Mouse (Mus musculus): ENCODE measurements around the gene 2010111I01Rik. TPM values are rescaled to one million over a fixed set of nuclear protein-coding genes. Genes with fewer than 3 reads are reported as not detected.
A peak's percentile ranks its signal among the peaks of the same experiment; 100 is the strongest.
"Not testable (repeated sequence)": the region's sequence is repeated elsewhere in the genome, so short reads cannot be mapped to it uniquely, and the experiment has no call there.

2010111I01Rik gene
- total and polyA plus RNA-seq, 3 experiments = 26.3 to 32.7 TPM; not detected in 1

- H3K4me1 ChIP-seq (ENCODE audit: control insufficient read depth in 1 of 2, insufficient read depth in 2 of 2, low read length in 2 of 2) = no peaks in the 10 kb centered on the region
- H3K36me3 ChIP-seq (ENCODE audit: control insufficient read depth in 1 of 2, insufficient read depth in 2 of 2, low read length in 2 of 2) = no peaks in the 10 kb centered on the region
- no peaks in the 10 kb centered on the region for H3K27me3 ChIP-seq (ENCODE audit: control insufficient read depth in 1 of 2, insufficient read depth in 2 of 2, low read length in 2 of 2)
- no peaks in the 10 kb centered on the region for H3K9me3 ChIP-seq (replicated peaks; ENCODE audit: insufficient read depth, low read length)
- no peak for DNase-seq (ENCODE audit: low read depth, low spot score)
- no peak overlapping the region for H3K4me3 ChIP-seq (ENCODE audit: control insufficient read depth in 1 of 2, insufficient read depth in 1 of 2, low read depth in 2 of 2, low read length in 2 of 2)
- no peaks in the 10 kb centered on the region for H3K79me2 ChIP-seq (ENCODE audit: control insufficient read depth, insufficient read depth, low read length, poor library complexity)
- H3K27ac ChIP-seq (ENCODE audit: control insufficient read depth, low read depth, low read length) = no peak overlapping the region
- TF ChIP-seq GATA1 (IDR thresholded peaks at IDR 0.05; ENCODE audit: low read depth, low read length) = no peak
- no peak overlapping the region for H3K9ac ChIP-seq (ENCODE audit: control insufficient read depth, low read depth, low read length, poor library complexity, severe bottlenecking)
These were observed 25.3 kb downstream of the 2010111I01Rik start for GRCm38 (mm10) chr13:62989891-62990490.

DNA sequence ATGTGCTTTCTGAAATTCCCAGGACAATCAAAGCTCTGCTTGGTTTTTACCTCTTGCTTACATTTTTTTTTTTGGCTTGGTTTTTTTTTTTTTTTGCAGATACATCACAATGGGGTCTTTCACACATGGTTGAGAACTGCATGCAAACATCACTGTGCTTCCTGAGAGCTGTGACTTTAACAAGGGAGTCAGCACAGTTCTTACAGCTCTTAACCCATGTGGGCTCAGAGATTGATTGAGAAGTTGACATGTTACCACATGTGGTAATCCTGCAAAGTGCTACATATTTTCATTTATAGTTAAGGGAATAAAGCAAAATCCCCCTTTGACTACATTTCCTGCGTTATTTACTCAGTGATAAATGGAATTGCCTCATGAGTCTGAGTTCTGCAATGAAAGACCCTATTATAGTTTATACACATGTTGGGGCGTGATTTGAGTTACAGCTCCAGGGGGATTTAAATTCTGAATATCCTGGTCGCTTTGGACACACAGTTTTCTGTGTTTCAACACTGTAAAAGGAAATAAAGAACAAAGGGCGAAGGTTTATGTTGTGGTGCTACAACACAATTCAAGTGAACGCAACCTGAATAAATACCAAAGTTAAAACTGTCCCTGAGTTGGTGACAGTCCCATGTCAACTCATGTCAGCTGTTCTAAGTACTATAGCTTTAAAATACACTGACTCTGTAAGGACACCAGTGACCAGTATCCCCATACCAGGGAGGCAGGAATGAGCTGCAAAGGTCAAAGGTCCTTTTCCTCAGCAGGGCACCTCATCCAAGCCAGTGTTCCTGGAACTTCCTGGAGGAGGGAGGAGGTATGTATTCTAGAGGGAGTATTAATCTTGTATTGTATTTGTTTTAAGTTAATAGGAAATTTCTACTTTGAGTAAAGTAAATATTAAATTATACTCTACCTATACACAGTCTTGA, 29.1 kb downstream of the 2010111I01Rik start:
- Histone ChIP-seq H3K27ac (ENCODE audit: control insufficient read depth, low read depth, low read length) (no peak overlapping the region), H3K9me3 (replicated peaks; ENCODE audit: insufficient read depth, low read length) (no peaks in the 10 kb centered on the region), H3K79me2 (ENCODE audit: control insufficient read depth, insufficient read depth, low read length, poor library complexity) (no peaks in the 10 kb centered on the region), H3K9ac (ENCODE audit: control insufficient read depth, low read depth, low read length, poor library complexity, severe bottlenecking) (no peak overlapping the region), H3K4me3 (ENCODE audit: control insufficient read depth in 1 of 2, insufficient read depth in 1 of 2, low read depth in 2 of 2, low read length in 2 of 2) (no peak overlapping the region), H3K4me1 (ENCODE audit: control insufficient read depth in 1 of 2, insufficient read depth in 2 of 2, low read length in 2 of 2) (no peaks in the 10 kb centered on the region), H3K36me3 (ENCODE audit: control insufficient read depth in 1 of 2, insufficient read depth in 2 of 2, low read length in 2 of 2) (no peaks in the 10 kb centered on the region), H3K27me3 (ENCODE audit: control insufficient read depth in 1 of 2, insufficient read depth in 2 of 2, low read length in 2 of 2) (no peaks in the 10 kb centered on the region)
- TF ChIP-seq HCFC1 (IDR thresholded peaks at IDR 0.05; ENCODE audit: low read depth, low read length) (no peak), UBTF (IDR thresholded peaks at IDR 0.05; ENCODE audit: borderline replicate concordance, insufficient read depth, low read depth, low read length) (no peak), RCOR1 (IDR thresholded peaks at IDR 0.05; ENCODE audit: low read depth, low read length) (no peak)
- DNase-seq (ENCODE audit: low read depth, low spot score) = no peak

GRCm38 (mm10) chr13:62996767-62997166, 32.1 kb downstream of the 2010111I01Rik start:
- Histone ChIP-seq H3K4me1 (ENCODE audit: control insufficient read depth in 1 of 2, insufficient read depth in 2 of 2, low read length in 2 of 2) (no peaks in the 10 kb centered on the region), H3K27me3 (ENCODE audit: control insufficient read depth in 1 of 2, insufficient read depth in 2 of 2, low read length in 2 of 2) (no peaks in the 10 kb centered on the region), H3K36me3 (ENCODE audit: control insufficient read depth in 1 of 2, insufficient read depth in 2 of 2, low read length in 2 of 2) (no peaks in the 10 kb centered on the region), H3K9me3 (replicated peaks; ENCODE audit: insufficient read depth, low read length) (no peaks in the 10 kb centered on the region), H3K4me3 (ENCODE audit: control insufficient read depth in 1 of 2, insufficient read depth in 1 of 2, low read depth in 2 of 2, low read length in 2 of 2) (no peak overlapping the region), H3K79me2 (ENCODE audit: control insufficient read depth, insufficient read depth, low read length, poor library complexity) (no peaks in the 10 kb centered on the region), H3K9ac (ENCODE audit: control insufficient read depth, low read depth, low read length, poor library complexity, severe bottlenecking) (no peak overlapping the region), H3K27ac (ENCODE audit: control insufficient read depth, low read depth, low read length) (no peak overlapping the region)
- DNase-seq (ENCODE audit: low read depth, low spot score) = no peak
- TF ChIP-seq ZC3H11A (IDR thresholded peaks at IDR 0.05; ENCODE audit: low read depth, low read length) = no peak
- no peak for TF ChIP-seq SMC3 (IDR thresholded peaks at IDR 0.05; ENCODE audit: low read depth, low read length)
- no peak for TF ChIP-seq MAFK (IDR thresholded peaks at IDR 0.05; ENCODE audit: borderline replicate concordance, low read depth, low read length)
- no peak for TF ChIP-seq NELFE (IDR thresholded peaks at IDR 0.05; ENCODE audit: low read depth, low read length)
- no peak for TF ChIP-seq RCOR1 (IDR thresholded peaks at IDR 0.05; ENCODE audit: low read depth, low read length)
- no peak for TF ChIP-seq POLR2AphosphoS5 (IDR thresholded peaks at IDR 0.05; ENCODE audit: borderline replicate concordance, low read depth, low read length)
- no peak for TF ChIP-seq UBTF (IDR thresholded peaks at IDR 0.05; ENCODE audit: borderline replicate concordance, insufficient read depth, low read depth, low read length)
- TF ChIP-seq TBP (IDR thresholded peaks at IDR 0.05; ENCODE audit: low read depth, low read length) = no peak
- TF ChIP-seq CTCF (IDR thresholded peaks at IDR 0.05 in 2 of 3, conservative IDR thresholded peaks at IDR 0.05 in 1 of 3; ENCODE audit: control insufficient read depth in 1 of 3, insufficient read depth in 1 of 3, low read depth in 2 of 3, low read length in 3 of 3, poor library complexity in 1 of 3, severe bottlenecking in 1 of 3) = no peak
- TF ChIP-seq USF1 (IDR thresholded peaks at IDR 0.05; ENCODE audit: low read depth, low read length) = no peak
- TF ChIP-seq SIN3A (IDR thresholded peaks at IDR 0.05; ENCODE audit: low read length) = no peak
- TF ChIP-seq JUND (IDR thresholded peaks at IDR 0.05; ENCODE audit: low read depth, low read length) = no peak
- no peak for TF ChIP-seq CHD2 (IDR thresholded peaks at IDR 0.05; ENCODE audit: low read length)
- no peak for TF ChIP-seq MEF2A (IDR thresholded peaks at IDR 0.05; ENCODE audit: extremely low read depth, insufficient replicate concordance, low read depth, low read length, poor library complexity, severe bottlenecking)
- no peak for TF ChIP-seq POLR2A (IDR thresholded peaks at IDR 0.05; ENCODE audit: control insufficient read depth in 1 of 2, insufficient read depth in 1 of 2, low read depth in 1 of 2, low read length in 2 of 2, poor library complexity in 1 of 2)
- TF ChIP-seq EP300 (IDR thresholded peaks at IDR 0.05; ENCODE audit: low read depth in 1 of 2, low read length in 2 of 2) = no peak
- no peak for TF ChIP-seq TAL1 (IDR thresholded peaks at IDR 0.05; ENCODE audit: low read length)

DNA sequence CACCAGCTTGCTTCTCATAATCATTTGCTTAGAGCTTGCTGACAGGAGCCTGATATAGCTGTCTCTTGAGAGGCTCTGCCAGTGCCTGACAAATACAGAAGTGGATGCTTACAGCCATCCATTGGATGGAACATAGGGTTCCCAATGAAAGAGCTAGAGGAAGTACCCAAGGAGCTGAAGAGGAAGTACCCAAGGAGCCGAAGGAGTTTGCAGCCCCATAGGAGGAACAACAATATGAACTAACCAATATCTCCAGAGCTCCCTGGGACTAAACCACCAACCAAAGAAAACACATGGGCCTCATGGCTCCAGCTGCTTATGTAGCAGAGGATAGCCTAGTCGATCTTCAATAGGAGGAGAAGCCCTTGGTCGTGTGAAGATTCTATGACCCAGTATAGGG, 42.8 kb downstream of the 2010111I01Rik start:
- not testable (repeated sequence) for H3K36me3 ChIP-seq (ENCODE audit: control insufficient read depth in 1 of 2, insufficient read depth in 2 of 2, low read length in 2 of 2); H3K9me3 ChIP-seq (replicated peaks; ENCODE audit: insufficient read depth, low read length); H3K4me1 ChIP-seq (ENCODE audit: control insufficient read depth in 1 of 2, insufficient read depth in 2 of 2, low read length in 2 of 2); H3K27ac ChIP-seq (ENCODE audit: control insufficient read depth, low read depth, low read length); H3K27me3 ChIP-seq (ENCODE audit: control insufficient read depth in 1 of 2, insufficient read depth in 2 of 2, low read length in 2 of 2); H3K79me2 ChIP-seq (ENCODE audit: control insufficient read depth, insufficient read depth, low read length, poor library complexity); H3K4me3 ChIP-seq (ENCODE audit: control insufficient read depth in 1 of 2, insufficient read depth in 1 of 2, low read depth in 2 of 2, low read length in 2 of 2); H3K9ac ChIP-seq (ENCODE audit: control insufficient read depth, low read depth, low read length, poor library complexity, severe bottlenecking)
- DNase-seq (ENCODE audit: low read depth, low spot score) = peak; percentile 53

Data from MEL (cell line).